Mouse (Mus musculus) thymus, adult 2 months (tissue): ENCODE results near the gene Fam221b. TPM values are rescaled to one million over a fixed set of nuclear protein-coding genes. Genes with fewer than 3 reads are reported as not detected.
A peak's percentile ranks its signal among the peaks of the same experiment; 100 is the strongest.

Source experiments
- DNase-seq: peaks from one replicate; pipeline ENCODE4 v3.0.0; 2021
- H3K27ac ChIP-seq: fragments of 200-500 bp; 2 replicates; pipeline ENCODE4 v1.5.1; 2012; ENCODE audit warnings: low read length, control low read depth; ENCODE audit not compliant: control insufficient read depth, insufficient read depth
- H3K27me3 ChIP-seq: fragments of 200-500 bp; 2 replicates; pipeline ENCODE4 v1.6.1; 2012; ENCODE audit warnings: mild to moderate bottlenecking, low read length, moderate library complexity, mixed read lengths; ENCODE audit not compliant: control insufficient read depth, insufficient read depth
- H3K36me3 ChIP-seq: fragments of 200-500 bp; 2 replicates; pipeline ENCODE4 v1.6.1; 2012; ENCODE audit warnings: mild to moderate bottlenecking, low read length, moderate library complexity; ENCODE audit not compliant: control insufficient read depth, insufficient read depth
- H3K4me1 ChIP-seq: fragments of 200-500 bp; replicated peaks from 2 replicates; pipeline ENCODE4 v1.6.1; 2012; ENCODE audit warnings: low read length; ENCODE audit not compliant: control insufficient read depth, insufficient read depth
- H3K4me3 ChIP-seq: fragments of 200-500 bp; 2 replicates; pipeline ENCODE4 v1.5.1; 2012; ENCODE audit warnings: mild to moderate bottlenecking, low read length, control low read depth, moderate library complexity; ENCODE audit not compliant: control insufficient read depth, insufficient read depth
- CTCF ChIP-seq: fragments of 200-500 bp; IDR thresholded peaks from 2 replicates; pipeline ENCODE4 v1.5.1; 2012; ENCODE audit warnings: mild to moderate bottlenecking, control low read depth, low read length, moderate library complexity, borderline replicate concordance; ENCODE audit not compliant: control insufficient read depth, poor library complexity, insufficient read depth; ENCODE audit errors: extremely low read depth
- POLR2A ChIP-seq: fragments of 200-500 bp; IDR thresholded peaks from 2 replicates; pipeline ENCODE4 v1.6.1; 2012; ENCODE audit warnings: mild to moderate bottlenecking, low read length, control low read depth, moderate library complexity; ENCODE audit not compliant: control insufficient read depth, poor library complexity, insufficient read depth; ENCODE audit errors: extremely low read depth
- WGBS: fragments of 180-500 bp; shearing (Covaris S2); methylation state at CpG from one replicate; pipeline ENCODE4 v1.1.7; 2018; 5-methylcytosine and 5-hydroxymethylcytosine counted together
- polyA plus RNA-seq: library from polyadenylated mRNA; depleted of rRNA; stranded (reverse); fragments of >200 nt; gene quantifications from 2 replicates; pipeline ENCODE4 v1.2.3, GENCODE M21; 2012; rRNA removed

Fam221b gene
- 0.03 TPM in 1 of 2 replicates, not detected in the other for polyA plus RNA-seq

DNA sequence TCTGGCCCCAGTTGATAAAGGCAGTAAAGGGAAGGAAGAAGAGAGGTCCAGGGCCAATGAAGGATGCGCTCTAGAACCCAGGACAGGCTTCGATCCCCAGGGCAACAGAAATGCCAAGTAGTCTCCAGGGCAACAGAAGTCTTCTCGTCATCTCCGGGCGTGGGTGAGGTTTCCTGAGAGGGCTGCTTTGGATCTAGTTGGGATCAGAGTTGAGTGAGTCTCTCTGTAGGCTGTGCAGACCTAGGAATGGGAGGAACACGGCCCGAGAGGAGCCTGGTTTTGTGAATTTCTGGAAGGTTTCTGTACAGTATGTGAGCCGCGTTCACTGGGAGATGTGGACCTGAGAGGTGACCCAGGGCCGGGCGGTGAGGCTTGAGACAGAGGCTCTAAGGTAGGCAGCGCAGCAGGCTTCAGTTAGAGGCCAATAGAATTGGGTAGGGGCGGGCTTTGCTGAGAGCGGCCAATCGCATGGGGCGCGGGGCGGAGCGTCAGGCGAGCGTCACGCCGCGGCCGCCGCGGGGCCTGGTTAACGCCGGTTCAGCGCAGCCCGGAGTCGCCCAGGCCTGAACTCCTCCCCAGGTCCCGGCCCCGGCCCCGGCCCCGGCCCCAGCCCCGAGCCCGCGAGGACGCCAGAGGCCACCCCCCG lies at the start of gene Fam221b, which contains the start of gene Tmem8b:
Gene Fam221b, minus strand, starts transcription at position 364 of the 646 bp plus-strand sequence.
Gene Tmem8b, plus strand, starts transcription at position 190 of the 646 bp plus-strand sequence.
- Histone ChIP-seq H3K4me3 (peak within 1 kb of the TSS; percentile 55), H3K27me3 (no peaks in the 10 kb centered on the region), H3K36me3 (no peaks in the 10 kb centered on the region), H3K4me1 (peaks cover 10% of the 10 kb centered on the region), H3K27ac (no peak within 1 kb of the TSS)
- DNase-seq, result peak; percentile 92
- 3% methylated on average over 34 of the region's 41 CpGs for WGBS
- no peak for TF ChIP-seq POLR2A
- TF ChIP-seq CTCF, result no peak

- TF ChIP-seq CTCF, result no peak
- no peak for TF ChIP-seq POLR2A
- Histone ChIP-seq H3K4me1 (no peaks in the 10 kb centered on the region), H3K27me3 (no peaks in the 10 kb centered on the region), H3K27ac (no peak overlapping the region), H3K4me3 (no peak overlapping the region), H3K36me3 (no peaks in the 10 kb centered on the region)
- 59% methylated on average over 7 of the region's 7 CpGs for WGBS
- DNase-seq, result no peak
Measured at GRCm38 (mm10) chr4:43713652-43714219, 44.8 kb upstream of the Fam221b start.

GRCm38 (mm10) chr4:43711821-43712220 lies 42.9 kb upstream of the Fam221b start:
- peak; percentile 64 for DNase-seq

DNA sequence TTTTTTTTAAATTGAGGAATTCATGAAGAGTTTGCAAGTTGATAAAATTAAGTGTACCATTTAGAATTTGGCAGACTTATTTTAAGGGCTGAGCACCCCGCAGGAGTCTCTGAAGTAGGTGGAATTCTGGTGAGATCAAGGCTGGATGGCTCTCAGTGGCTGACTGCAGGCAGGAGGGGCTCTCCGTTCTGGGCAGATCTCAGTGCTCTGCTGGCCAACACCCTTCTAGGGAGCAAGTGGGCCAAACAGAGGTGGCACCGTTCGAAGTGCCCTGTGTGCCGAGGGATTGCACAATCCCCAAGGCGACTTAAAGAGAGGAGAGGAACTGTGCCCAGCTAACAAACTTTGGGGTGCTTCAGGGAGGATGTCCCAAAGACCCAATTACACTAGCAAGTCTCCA lies 40.9 kb upstream of the Fam221b start, which contains the start of gene Olfr71:
Gene Olfr71, minus strand, starts transcription at position 387 of the 400 bp plus-strand sequence.
- no peak within 1 kb of the TSS for H3K27ac ChIP-seq
- H3K36me3 ChIP-seq, result no peaks in the 10 kb centered on the region
- DNase-seq, result no peak
- H3K27me3 ChIP-seq, result no peaks in the 10 kb centered on the region
- TF ChIP-seq POLR2A, result no peak
- TF ChIP-seq CTCF, result no peak
- H3K4me3 ChIP-seq, result no peak within 1 kb of the TSS
- 80% methylated on average over 6 of the region's 6 CpGs for WGBS
- no peaks in the 10 kb centered on the region for H3K4me1 ChIP-seq

More at GRCm38 (mm10) chr4:43711821-43712220, 42.9 kb upstream of the Fam221b start:
- H3K27me3 ChIP-seq, result no peaks in the 10 kb centered on the region
- H3K4me3 ChIP-seq, result no peak overlapping the region
- WGBS, result 2% methylated on average over 2 of the region's 2 CpGs
- H3K36me3 ChIP-seq, result no peaks in the 10 kb centered on the region
- TF ChIP-seq POLR2A (no peak), CTCF (peak; percentile 41; the same call in 1 of the 2 replicates)
- H3K4me1 ChIP-seq, result no peaks in the 10 kb centered on the region
- H3K27ac ChIP-seq, result no peak overlapping the region

- no peak overlapping the region for H3K27ac ChIP-seq
- H3K27me3 ChIP-seq, result no peaks in the 10 kb centered on the region
- TF ChIP-seq CTCF, result no peak
- TF ChIP-seq POLR2A, result no peak
- no peaks in the 10 kb centered on the region for H3K36me3 ChIP-seq
- no peak for DNase-seq
- H3K4me3 ChIP-seq, result no peak overlapping the region
- H3K4me1 ChIP-seq, result no peaks in the 10 kb centered on the region
- WGBS, result 91% methylated on average over 13 of the region's 13 CpGs
Measured at GRCm38 (mm10) chr4:43705991-43706390, 37.0 kb upstream of the Fam221b start.

GRCm38 (mm10) chr4:43703851-43704250 lies 34.9 kb upstream of the Fam221b start:
- no peak overlapping the region for H3K4me3 ChIP-seq
- no peak overlapping the region for H3K27ac ChIP-seq
- no peaks in the 10 kb centered on the region for H3K27me3 ChIP-seq
- H3K36me3 ChIP-seq, result no peaks in the 10 kb centered on the region
- H3K4me1 ChIP-seq, result no peaks in the 10 kb centered on the region
- no peak for DNase-seq
- TF ChIP-seq CTCF (no peak), POLR2A (no peak)
- WGBS, result 91% methylated on average over 8 of the region's 8 CpGs
